Mouse (Mus musculus) R1 (cell line): ENCODE data around the gene Kalrn.
A peak's percentile ranks its signal among the peaks of the same experiment; 100 is the strongest.

Experiments used
- DNase-seq: peaks from one replicate; pipeline ENCODE4 v3.0.0-alpha.2; 2018; ENCODE audit warnings: low read depth, low spot score

Gene Kalrn

DNA sequence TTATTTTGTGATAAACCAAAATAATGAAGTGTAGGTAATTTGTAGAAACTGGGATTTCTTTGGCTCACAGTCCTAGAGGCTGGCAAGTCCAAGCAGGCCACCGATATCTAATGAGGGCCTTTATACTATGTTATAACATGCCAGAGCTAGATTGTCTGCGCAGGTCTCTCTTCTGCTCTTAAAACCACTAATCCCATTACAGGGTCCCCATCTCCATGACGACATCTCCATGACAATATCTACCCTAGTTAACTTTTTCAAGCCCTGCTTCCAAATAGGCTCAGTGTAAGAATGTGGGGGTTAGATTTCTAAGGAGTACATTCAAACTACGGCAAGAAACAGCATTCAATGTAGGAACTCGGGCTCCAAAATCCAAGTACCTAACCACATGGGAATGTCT is 143.2 kb downstream of the Kalrn start:
- DNase-seq, result peak; percentile 3

DNA sequence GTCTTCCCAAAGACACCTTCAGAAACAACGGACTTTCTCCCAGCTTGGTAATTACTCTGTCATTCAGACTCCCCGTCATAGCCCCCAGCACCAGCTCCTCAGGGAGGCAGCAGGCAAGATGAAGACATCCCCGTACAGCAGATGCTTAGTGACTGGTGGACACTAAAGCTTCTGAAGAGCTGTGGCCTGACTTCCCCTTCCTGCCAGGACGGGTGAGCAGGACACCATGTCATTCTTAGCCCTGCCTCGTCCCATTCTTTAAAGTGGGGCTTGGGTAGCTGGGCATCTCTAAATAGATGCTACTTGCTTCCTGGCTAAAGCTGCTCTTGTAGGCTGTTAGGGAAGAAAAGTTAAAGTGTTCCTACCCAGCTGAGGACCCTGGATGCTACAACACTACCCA is 145.7 kb downstream of the Kalrn start:
- no peak for DNase-seq

DNA sequence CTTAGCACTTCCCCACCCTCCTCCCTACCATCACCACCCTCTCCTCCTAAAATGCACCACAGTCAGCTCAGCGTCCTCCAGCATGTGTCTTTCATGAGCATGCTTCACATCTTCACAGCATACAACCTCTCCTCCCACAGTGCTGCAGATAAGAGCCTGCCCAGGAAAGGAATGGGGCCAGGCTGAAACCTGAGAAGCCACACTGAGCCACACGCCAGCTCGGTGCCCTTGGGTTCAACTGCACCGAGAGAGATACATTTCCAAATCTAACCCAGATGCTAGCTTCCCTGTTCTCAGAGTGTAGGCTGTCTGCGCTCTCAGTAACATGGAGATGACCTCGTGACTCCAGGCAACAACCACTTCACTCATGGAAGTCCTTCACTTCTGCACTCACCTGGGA is 151.9 kb downstream of the Kalrn start:
- DNase-seq, result no peak

DNA sequence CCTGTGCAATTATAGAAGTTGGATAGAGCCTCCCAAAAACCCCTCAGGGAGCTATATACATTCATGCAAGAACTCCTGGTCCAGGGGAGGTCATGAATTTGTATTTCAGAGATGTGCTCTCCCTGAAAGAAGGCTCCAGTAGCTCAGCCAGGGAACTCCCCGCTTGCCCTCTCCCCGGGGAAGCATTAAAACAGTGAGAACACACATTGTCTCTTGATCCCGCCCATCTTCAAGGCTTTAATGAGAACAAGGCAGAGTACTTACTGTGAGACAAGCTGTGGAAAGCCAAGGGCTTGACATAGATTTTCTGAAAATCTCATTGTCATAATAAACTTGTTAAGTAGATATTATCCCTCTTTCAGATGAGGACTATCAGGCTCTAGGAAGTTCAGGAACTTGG is 155.4 kb downstream of the Kalrn start:
- no peak for DNase-seq

DNA sequence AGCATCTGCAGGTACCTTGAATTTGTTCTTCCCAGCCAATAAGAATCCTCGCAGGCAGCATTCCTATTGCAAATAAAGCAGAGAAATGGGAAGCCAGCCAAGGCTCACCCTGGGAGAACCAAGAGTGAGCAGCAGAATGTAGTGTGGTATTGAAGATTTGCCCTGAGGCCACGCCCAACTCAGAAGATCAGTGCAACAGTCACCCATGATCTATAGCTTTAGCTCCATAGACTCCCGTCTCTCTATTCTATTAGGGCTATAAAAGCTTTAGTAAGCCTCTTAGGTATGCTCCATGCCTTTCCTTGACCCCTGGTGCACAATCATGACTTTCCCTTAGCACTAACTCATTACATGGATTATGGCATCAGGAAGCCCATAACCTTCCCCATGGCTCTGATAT is 155.9 kb downstream of the Kalrn start:
- DNase-seq, result no peak

DNA sequence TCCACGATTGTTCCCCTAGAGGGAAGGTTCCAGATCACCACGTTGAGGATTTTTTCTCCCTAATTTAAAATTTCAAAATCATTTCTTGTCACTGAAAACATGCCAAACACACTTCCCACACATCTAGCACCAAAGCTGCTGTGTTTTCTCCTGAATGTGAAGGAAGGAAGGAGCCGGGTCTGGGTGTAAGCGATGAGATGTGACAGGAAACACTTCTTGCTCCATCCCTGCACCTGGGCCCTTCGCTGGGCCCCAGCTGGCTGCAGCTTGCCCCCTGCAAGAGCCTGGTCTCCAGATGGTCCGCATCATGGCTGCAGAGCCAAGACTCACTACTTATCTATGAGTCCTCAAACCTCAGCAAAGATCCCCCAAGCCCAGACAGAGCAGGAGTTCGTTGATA is 158.8 kb downstream of the Kalrn start:
- DNase-seq, result no peak

DNA sequence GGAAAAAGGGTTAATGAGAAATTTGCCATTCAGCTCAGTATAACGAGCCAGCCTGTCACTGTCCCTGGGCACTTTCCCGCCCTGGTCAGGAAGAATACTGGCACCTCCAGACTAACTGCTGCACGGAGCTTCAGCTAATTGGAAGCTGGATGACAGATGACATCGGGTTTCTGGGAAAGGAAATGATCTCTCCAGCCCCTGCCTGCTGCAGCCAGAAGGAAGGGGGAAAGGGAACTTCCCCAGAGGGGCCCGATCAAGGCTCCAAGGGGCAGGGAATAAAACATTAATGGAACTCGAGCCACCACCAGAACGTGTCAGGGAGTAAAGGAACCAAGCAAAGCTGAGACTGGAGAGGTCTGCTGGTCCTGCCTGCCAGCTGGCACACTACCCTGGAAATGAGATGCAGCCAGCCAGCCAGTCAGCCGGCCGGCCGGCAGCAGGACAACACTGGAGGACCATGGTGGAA is 159.4 kb downstream of the Kalrn start:
- no peak for DNase-seq

DNA sequence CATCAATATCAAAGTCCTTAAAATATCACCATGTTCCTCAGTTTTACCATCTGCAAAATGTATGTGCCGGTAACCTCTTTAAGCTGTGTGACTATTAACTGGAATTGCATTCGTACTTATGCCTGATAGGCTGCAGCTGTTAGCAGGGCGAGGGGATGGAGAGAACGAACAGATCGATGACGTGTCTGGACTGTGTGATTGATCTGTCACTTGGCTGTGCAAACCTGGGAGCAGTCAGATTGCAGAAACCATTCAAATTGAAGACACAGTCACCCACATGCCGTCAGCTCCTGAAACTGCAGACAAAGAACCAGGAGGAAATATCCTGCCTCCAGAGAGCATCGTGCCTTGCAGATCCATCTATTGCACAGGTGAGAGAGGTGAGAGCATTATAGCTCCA is 166.3 kb downstream of the Kalrn start:
- DNase-seq, result no peak

DNA sequence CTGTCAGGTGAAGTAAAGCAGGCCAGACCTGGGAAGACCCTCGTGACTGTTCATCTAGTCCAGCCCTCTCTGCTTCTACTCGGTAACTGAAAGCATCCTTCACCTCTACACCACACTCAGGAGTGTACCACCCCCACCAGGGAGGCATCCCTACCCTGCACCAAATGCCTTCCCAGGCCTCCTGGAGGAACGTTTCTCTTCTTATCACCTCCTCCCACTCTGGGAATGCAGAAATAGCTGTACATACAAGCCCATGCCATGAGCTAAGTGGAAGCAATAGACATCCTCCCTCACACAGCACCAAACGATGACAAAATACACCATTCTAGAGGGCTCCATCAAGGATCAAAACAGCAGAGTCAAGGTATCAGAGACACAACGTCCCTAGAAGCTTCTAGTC is 168.2 kb downstream of the Kalrn start:
- DNase-seq, result no peak

DNA sequence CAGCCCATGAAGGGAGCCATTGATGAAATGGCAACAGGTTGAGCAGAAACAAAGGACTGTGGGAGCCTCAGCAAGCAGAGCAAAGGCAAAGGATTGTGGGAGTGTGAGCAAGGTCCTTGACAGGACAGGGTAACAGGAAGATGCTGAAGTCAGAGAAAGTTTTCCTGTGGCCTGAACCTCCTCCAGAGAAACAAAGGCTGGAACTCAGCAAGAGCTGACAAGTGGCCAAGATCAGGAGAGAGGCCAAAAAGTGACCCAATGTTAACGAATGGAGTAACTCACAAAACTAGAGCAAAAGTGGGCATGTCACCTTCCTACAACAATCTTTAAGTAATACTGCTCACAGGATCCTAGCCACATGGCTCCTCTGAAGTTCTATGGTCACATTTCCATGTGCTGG is 172.1 kb downstream of the Kalrn start:
- DNase-seq, result no peak

DNA sequence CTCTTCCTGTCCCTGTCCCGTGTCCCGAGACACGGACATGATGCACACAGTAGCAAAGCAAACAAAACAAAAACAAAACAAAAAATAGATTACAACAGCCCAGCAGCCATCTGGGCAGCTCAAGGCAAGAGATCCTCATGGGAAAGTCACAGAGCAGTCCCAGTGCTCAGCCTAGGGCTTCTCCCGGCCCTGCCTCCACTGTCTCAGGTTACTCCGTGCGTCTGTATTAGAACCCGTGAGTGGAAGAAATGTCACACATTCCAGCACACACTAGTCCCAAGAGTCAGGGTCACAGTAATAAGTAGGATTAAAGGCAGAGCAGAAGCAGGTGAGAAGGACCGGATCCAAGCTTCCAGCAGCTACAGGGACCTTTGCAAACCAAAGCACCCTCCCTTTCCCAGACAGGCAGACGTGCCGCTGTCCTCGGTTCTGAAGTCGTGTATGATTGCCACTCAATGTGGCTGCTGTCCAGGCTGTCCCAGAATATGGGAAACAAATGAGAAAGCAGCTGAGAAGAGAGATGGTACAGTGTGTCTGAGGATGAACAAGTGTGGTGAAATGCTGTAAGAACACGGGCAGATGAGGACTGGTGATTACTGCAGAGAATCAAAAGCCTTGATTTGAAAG is 173.1 kb downstream of the Kalrn start:
- DNase-seq, result peak; percentile 52

DNA sequence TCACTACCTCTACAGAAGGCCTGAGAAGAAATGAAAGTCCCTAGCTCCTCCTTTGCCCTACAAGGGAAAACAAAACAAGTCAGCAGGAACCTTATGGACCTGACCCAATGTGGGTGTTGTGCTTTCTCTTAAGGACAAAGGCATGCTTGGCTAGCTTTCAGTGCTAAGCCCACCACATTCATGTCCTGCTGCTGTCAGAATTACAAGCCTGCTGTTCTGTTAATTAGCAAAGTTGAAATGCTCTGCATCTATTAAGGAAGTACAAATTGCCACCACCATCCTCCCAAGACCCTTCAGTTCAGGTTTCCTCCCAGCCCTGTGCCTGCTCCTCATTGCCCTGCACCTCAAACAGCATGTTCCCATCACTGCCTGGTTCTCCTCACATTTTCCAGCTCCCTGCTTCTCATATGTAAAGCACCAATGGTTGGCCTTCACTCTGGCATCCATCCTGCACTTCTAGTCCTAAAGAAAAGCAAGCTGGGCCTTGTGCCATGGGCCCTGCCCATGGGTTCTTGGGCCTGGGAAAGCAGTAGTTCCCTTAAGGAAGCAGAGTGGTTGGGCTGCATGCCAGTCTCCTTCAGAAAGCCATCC is 178.0 kb downstream of the Kalrn start:
- DNase-seq, result no peak

DNA sequence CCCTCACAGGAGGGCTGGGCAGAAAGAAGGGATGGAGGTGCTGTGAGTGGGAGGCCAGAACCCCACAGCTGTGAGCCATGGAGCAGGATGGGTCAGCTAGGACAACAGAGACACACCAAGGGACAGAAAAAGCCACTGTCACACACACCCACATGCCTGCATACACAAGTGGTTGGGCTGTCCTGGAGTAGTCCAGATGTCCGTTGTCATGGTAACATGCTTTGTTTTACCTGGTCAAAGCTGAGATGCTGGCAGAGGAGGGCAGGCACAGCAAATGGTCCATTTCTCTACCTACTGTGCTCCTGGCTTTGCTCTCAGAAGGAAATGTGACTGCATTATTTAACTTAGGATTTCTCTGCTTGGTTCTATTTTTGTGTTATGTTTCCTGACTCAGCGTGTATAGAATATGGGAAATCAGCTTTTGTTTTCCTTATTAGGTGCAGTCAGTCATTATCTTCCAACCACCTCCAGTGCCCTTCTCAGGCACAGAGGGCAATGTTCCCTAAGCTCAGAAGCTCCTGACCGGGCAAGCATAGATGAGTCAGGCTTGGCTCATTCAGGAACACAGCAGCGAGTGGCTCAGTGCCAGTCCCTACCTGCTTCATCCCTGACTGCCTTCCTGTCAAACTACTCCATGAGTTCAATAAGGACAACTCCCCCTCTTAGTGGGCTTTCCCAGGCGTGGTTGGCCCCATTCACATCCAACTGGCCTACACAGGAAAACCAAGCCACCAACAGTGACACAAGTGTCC is 183.6 kb downstream of the Kalrn start:
- peak; percentile 30 for DNase-seq

DNA sequence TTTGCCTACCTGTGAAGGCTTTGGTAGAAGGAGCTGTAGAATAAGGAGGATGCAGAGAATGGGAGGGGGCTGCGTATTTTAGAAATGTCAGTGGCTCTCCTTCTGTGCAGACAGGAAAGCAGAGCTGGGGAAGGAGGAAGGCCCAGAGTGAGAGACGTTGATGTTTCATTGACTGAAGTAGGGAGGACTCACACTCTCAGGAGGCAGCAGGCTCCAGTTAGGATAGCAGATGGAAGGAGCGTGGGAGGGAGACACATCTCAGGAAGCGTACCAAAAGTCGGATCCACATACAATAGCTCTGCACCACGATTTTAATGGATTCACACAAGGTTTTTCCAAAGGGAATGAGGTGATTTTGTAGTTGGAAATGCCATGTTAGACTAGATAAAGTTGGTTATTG is 184.5 kb downstream of the Kalrn start:
- no peak for DNase-seq

DNA sequence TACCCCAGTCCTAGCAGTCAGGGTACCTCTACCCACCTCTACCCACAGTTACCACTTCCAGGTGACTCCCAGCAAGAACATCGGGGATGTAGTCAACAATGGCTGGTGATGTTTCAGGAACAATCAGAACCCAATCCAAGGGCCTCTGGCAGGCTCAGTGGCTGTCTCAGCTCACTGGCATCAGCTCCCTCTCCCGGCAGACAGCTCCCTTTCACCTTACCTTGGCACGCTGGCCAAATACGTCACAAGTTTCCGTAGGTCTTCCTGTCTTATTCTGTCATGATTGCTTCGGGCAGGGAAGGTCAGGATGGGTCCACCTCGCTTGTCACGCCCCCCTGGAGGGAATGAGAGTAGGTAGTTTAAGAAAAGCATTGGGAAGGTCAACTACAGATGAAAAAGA is 188.3 kb downstream of the Kalrn start:
- DNase-seq, result peak; percentile 12

DNA sequence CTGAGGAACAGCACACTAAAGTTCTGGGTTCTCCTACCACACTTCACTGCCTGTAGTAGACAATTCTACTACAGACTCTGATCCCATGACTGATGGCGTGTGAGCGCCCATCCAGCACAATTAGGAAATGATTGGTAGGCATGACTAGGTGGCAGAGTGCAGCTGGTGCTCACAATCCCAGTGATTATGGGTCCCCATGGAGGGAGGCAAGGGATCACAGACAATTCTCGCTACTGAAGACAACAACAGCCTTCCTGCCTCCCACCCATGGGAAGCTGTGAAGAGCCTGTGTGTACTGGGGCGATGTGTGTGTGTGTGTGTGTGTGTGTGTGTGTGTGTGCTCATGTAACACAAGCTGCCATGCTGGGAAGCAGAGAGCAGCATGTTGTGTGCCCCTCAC is 190.3 kb downstream of the Kalrn start:
- DNase-seq, result no peak

DNA sequence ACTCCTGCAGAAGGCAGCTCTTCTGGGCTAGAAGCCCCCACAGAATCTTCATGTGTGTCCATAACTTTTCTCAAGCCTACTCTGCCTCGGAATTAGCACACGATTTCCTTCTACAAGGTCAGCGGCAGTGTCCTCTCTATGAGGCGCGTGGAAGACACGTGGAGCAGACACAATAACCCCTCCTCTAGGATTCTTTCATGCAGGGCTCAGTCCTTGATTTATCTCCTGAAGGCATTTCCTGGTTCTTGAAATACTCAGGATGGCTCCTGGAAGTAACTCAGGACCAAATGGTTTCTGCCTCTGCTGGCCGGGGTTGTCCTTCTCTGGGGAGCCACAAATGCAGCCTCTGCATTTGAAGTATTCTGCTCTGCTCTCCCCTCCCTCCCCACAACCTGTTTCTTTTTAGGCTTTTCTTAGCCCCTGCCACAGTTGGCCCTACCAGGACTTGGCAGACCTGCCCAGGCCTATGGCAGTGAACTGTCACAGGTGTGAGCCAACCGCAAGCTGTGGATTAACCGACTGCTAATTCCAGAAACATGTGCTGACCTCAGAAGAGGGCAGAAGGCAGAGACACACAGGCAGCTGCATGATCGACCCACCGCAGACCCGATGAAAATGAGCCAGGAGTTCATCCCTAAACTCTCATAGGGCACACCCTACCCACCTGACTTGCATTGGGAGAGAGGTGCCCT is 197.0 kb downstream of the Kalrn start:
- DNase-seq, result no peak

DNA sequence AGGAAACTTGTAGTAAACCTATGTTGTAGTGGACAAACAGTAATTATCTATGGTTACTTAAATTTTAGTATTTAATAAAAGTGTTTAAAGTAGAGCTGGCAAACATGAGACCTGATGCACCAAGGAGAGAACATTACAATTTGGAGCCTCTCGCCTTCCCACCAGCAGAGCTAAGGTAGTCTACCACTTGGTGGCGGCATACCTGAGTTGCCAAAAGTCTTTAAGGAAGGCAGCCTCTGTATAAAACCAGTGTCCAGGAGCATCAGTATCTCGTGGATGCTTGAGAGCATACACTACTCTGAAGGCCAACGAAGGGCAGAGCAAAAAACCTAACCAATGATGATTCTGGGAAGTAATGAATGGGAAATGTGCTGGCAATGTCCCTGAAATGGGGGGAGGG is 199.8 kb downstream of the Kalrn start:
- peak; percentile 5 for DNase-seq

DNA sequence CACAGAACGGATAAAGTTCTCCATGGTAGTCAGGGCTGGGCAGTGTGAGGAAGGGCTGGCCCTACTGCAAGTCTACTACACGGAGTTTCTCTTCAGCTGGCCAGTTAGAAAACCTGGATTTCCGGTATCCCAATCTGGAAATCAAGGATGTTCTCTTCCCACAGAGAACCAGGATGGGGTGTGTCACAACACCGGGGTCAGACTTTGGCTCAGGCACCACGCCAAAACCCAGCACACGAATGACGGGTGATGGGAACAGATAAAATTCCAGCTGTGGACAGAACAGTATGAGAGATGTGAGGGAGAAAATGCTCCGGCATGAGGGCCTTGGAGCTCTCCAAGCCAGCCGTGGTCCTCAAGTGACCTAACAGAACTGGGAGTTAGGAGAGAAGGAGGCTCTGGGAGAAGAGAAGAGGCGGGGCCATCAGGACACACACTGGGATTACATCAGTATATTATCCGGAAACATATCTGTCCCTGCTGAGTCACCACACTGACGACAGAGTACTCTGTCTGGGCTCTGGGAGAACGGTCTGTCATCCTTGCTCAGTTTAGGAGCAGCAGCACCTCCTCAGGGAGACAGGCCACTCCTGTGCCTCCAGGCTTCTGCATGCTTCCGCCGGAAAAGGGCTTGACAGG is 201.1 kb downstream of the Kalrn start:
- no peak for DNase-seq

DNA sequence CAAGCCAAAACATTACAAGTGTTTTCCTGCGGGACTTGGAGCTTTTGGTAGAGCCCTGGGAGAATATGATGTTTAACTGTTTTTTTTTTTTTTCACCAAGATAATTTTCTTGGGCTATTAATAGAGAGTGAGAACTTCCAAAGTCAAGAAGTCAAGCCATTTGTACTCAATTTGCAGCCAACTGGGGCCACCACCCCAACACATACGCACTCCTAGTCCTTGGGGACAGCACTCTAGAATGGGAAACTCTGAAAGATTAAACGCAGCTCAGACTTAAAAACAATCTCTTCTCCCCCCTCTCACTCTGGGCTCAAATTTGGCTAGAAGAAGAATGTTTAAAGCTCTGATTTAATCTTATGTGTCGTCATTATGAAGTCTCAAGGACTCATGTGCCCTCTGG is 214.1 kb downstream of the Kalrn start:
- no peak for DNase-seq

DNA sequence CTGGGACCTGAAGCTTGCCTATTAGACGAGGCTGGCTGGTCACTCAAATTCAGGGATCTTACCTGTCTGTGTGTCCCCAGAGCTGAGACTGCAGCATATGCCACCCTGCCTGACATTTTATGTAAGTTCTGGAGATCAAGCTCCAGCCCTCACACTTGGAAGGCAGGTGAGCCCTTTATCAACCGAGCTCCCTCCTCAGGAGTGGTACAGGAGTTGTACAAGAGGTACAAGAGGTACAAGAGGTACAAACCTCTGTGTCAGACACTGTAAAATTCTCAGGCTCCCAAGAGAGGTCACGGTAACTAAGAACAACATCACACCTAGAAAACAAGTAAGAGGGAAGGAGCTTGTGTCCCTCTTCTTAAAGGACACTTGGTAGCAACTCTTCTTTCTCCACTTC is 217.8 kb downstream of the Kalrn start:
- DNase-seq, result no peak

DNA sequence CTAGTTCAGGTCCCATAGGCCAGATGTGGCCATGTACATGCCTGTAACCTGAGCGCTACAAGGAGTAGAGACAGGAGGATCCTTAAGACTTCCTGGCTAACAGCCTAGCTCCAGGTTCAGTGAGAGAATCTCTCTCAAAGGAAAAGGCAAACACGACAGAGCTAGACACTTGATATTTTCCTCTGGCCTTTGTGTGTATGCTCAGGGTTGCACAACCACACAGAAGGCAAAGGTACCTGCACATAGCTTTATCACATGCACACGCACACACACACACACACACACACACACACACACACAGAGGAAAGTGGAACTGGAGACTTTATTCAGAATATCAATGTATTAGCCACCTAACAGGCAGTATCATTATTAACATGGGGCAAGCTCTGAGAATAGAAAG is 219.3 kb downstream of the Kalrn start:
- DNase-seq, result no peak
